Mouse (Mus musculus) neural tube, embryonic 14.5 days (tissue): ENCODE results near the gene Atp5e. TPM values are rescaled to one million over a fixed set of nuclear protein-coding genes. Genes with fewer than 3 reads are reported as not detected.

Source experiments
- ATAC-seq: fragments of 200-750 bp; cut with Nextera tagmentation; 2 replicates; pipeline ENCODE4 v1.8.0; 2017; ENCODE audit warnings: low read depth, mild to moderate bottlenecking, moderate TSS enrichment, moderate library complexity
- H3K27ac ChIP-seq: fragments of 300-500 bp; sonication (generic); 2 replicates; pipeline ENCODE4 v1.5.1; 2014; ENCODE audit warnings: low read depth, mild to moderate bottlenecking, control low read depth, low read length, moderate library complexity, mixed read lengths
- H3K27me3 ChIP-seq: fragments of 300-500 bp; sonication (generic); 2 replicates; pipeline ENCODE4 v1.6.1; 2014; ENCODE audit warnings: low read length; ENCODE audit not compliant: control insufficient read depth, insufficient read depth
- H3K36me3 ChIP-seq: fragments of 300-500 bp; sonication (generic); 2 replicates; pipeline ENCODE4 v1.6.1; 2014; ENCODE audit warnings: low read length, mixed read lengths; ENCODE audit not compliant: control insufficient read depth, insufficient read depth
- H3K4me1 ChIP-seq: fragments of 300-500 bp; sonication (generic); 2 replicates; pipeline ENCODE4 v1.6.1; 2014; ENCODE audit warnings: low read length; ENCODE audit not compliant: control insufficient read depth, insufficient read depth
- H3K4me2 ChIP-seq: fragments of 300-500 bp; sonication (generic); 2 replicates; pipeline ENCODE4 v1.6.1; 2014; ENCODE audit warnings: mild to moderate bottlenecking, low read depth, low read length, control low read depth
- H3K4me3 ChIP-seq: fragments of 300-500 bp; sonication (generic); 2 replicates; pipeline ENCODE4 v1.5.1; 2014; ENCODE audit warnings: low read depth, low read length, control low read depth, mixed read lengths
- H3K9ac ChIP-seq: fragments of 300-500 bp; sonication (generic); replicated peaks from 2 replicates; pipeline ENCODE4 v1.6.1; 2014; ENCODE audit warnings: low read depth, mild to moderate bottlenecking, control low read depth, low read length, mixed read lengths
- H3K9me3 ChIP-seq: fragments of 300-500 bp; sonication (generic); 2 replicates; pipeline ENCODE4 v1.6.1; 2016; ENCODE audit warnings: low read length; ENCODE audit not compliant: control insufficient read depth
- WGBS: fragments of 180-500 bp; shearing (Covaris S2); extraction: QIAGEN DNeasy Blood & Tissue Kit; methylation state at CpG from one replicate; pipeline ENCODE4 v1.1.7; 2014; 5-methylcytosine and 5-hydroxymethylcytosine counted together
- polyA plus RNA-seq: library from polyadenylated mRNA; unstranded; fragments of >200 nt; fragmentation: Nextera tagmentation; extraction: Ambion mirVana; gene quantifications from 2 replicates; pipeline ENCODE4 v1.2.1, GENCODE M21; 2014

Gene Atp5e
- polyA plus RNA-seq, 1 experiment from 2014 or later, result 891 TPM

GRCm38 (mm10) chr2:174441898-174442297 is 22.0 kb downstream of the Atp5e start:
- no peak for ATAC-seq
- Histone ChIP-seq H3K27me3 (no peaks in the 10 kb centered on the region), H3K36me3 (no peaks in the 10 kb centered on the region), H3K4me2 (no peak overlapping the region), H3K4me3 (no peak overlapping the region), H3K9ac (no peak overlapping the region), H3K9me3 (no peaks in the 10 kb centered on the region), H3K4me1 (peaks cover 6% of the 10 kb centered on the region; the same call in 1 of the 2 replicates), H3K27ac (no peak overlapping the region)
- WGBS, result 89% methylated on average over 4 of the region's 4 CpGs

GRCm38 (mm10) chr2:174439961-174440360 is 23.9 kb downstream of the Atp5e start:
- Histone ChIP-seq H3K4me3 (no peak overlapping the region), H3K4me1 (peaks cover 6% of the 10 kb centered on the region; the same call in 1 of the 2 replicates), H3K27me3 (no peaks in the 10 kb centered on the region), H3K9me3 (no peaks in the 10 kb centered on the region), H3K36me3 (no peaks in the 10 kb centered on the region), H3K9ac (no peak overlapping the region), H3K4me2 (no peak overlapping the region), H3K27ac (no peak overlapping the region)
- ATAC-seq, result no peak
- 83% methylated on average over 9 of the region's 9 CpGs for WGBS

GRCm38 (mm10) chr2:174439450-174439838 is 24.5 kb downstream of the Atp5e start:
- Histone ChIP-seq H3K4me1 (peaks cover 6% of the 10 kb centered on the region; the same call in 1 of the 2 replicates), H3K9me3 (no peaks in the 10 kb centered on the region), H3K27ac (no peak overlapping the region), H3K27me3 (no peaks in the 10 kb centered on the region), H3K4me3 (no peak overlapping the region), H3K36me3 (no peaks in the 10 kb centered on the region), H3K9ac (no peak overlapping the region), H3K4me2 (no peak overlapping the region)
- no peak for ATAC-seq
- WGBS, result 41% methylated on average over 5 of the region's 5 CpGs

- peak; percentile 80 for ATAC-seq
- H3K9ac ChIP-seq, result peak within 1 kb of the TSS; percentile 43
- no peak within 1 kb of the TSS for H3K27ac ChIP-seq
- peaks cover 6% of the 10 kb centered on the region; the same call in 1 of the 2 replicates for H3K4me1 ChIP-seq
- H3K9me3 ChIP-seq, result no peaks in the 10 kb centered on the region
- no peaks in the 10 kb centered on the region for H3K36me3 ChIP-seq
- peak within 1 kb of the TSS; percentile 37 for H3K4me3 ChIP-seq
- peak within 1 kb of the TSS; percentile 62 for H3K4me2 ChIP-seq
- 1% methylated on average over 38 of the region's 38 CpGs for WGBS
- no peaks in the 10 kb centered on the region for H3K27me3 ChIP-seq
Measured at GRCm38 (mm10) chr2:174438737-174439449, 25.0 kb downstream of the Atp5e start, which contains the start of gene Ctsz. TSS of gene Ctsz (minus strand) at chr2:174439039.

GRCm38 (mm10) chr2:174438181-174438580 is 25.7 kb downstream of the Atp5e start:
- peak; percentile 23; the same call in 1 of the 2 replicates for ATAC-seq
- peak overlapping the region; percentile 43 for H3K9ac ChIP-seq
- peak overlapping the region; percentile 62 for H3K4me2 ChIP-seq
- peak overlapping the region; percentile 37 for H3K4me3 ChIP-seq
- H3K27ac ChIP-seq, result no peak overlapping the region
- H3K27me3 ChIP-seq, result no peaks in the 10 kb centered on the region
- H3K9me3 ChIP-seq, result no peaks in the 10 kb centered on the region
- peaks cover 6% of the 10 kb centered on the region; the same call in 1 of the 2 replicates for H3K4me1 ChIP-seq
- H3K36me3 ChIP-seq, result no peaks in the 10 kb centered on the region
- WGBS, result 69% methylated on average over 11 of the region's 11 CpGs

- no peak for ATAC-seq
- no peaks in the 10 kb centered on the region for H3K36me3 ChIP-seq
- H3K27me3 ChIP-seq, result no peaks in the 10 kb centered on the region
- H3K27ac ChIP-seq, result no peak overlapping the region
- H3K9me3 ChIP-seq, result no peaks in the 10 kb centered on the region
- WGBS, result 95% methylated on average over 4 of the region's 4 CpGs
- H3K4me1 ChIP-seq, result peaks cover 6% of the 10 kb centered on the region; the same call in 1 of the 2 replicates
- no peak overlapping the region for H3K9ac ChIP-seq
- no peak overlapping the region for H3K4me3 ChIP-seq
- peak overlapping the region; percentile 62 for H3K4me2 ChIP-seq
Measured at GRCm38 (mm10) chr2:174437697-174437982, 26.3 kb downstream of the Atp5e start.

- no peak overlapping the region for H3K4me3 ChIP-seq
- H3K4me2 ChIP-seq, result no peak overlapping the region
- WGBS, result 97% methylated on average over 7 of the region's 7 CpGs
Measured at GRCm38 (mm10) chr2:174436916-174437696, 26.8 kb downstream of the Atp5e start.

GRCm38 (mm10) chr2:174436076-174436701 is 27.7 kb downstream of the Atp5e start:
- Histone ChIP-seq H3K9ac (no peak overlapping the region), H3K36me3 (no peaks in the 10 kb centered on the region), H3K27me3 (no peaks in the 10 kb centered on the region), H3K4me3 (no peak overlapping the region), H3K27ac (no peak overlapping the region), H3K4me1 (peaks cover 6% of the 10 kb centered on the region; the same call in 1 of the 2 replicates), H3K4me2 (no peak overlapping the region), H3K9me3 (no peaks in the 10 kb centered on the region)
- WGBS, result 93% methylated on average over 26 of the region's 26 CpGs
- no peak for ATAC-seq

More at GRCm38 (mm10) chr2:174436916-174437696, 26.8 kb downstream of the Atp5e start:
- H3K4me1 ChIP-seq, result peaks cover 6% of the 10 kb centered on the region; the same call in 1 of the 2 replicates
- no peak overlapping the region for H3K9ac ChIP-seq
- H3K27ac ChIP-seq, result no peak overlapping the region
- no peaks in the 10 kb centered on the region for H3K27me3 ChIP-seq
- H3K36me3 ChIP-seq, result no peaks in the 10 kb centered on the region
- ATAC-seq, result no peak
- no peaks in the 10 kb centered on the region for H3K9me3 ChIP-seq
